Mouse (Mus musculus) embryonic facial prominence, embryonic 11.5 days (tissue): ENCODE results near the gene Serbp1. TPM values are rescaled to one million over a fixed set of nuclear protein-coding genes. Genes with fewer than 3 reads are reported as not detected.

ENCODE experiments used
- ATAC-seq: fragments of 200-750 bp; cut with Nextera tagmentation; replicated peaks from 2 replicates; pipeline ENCODE4 v1.8.0; 2017; ENCODE audit warnings: low read depth; ENCODE audit not compliant: insufficient number of reproducible peaks, low FRiP score, low TSS enrichment
- DNase-seq: peaks from one replicate; pipeline ENCODE4 v3.0.0-alpha.2; 2015; ENCODE audit warnings: low spot score
- H3K27ac ChIP-seq: fragments of 300-500 bp; sonication (generic); replicated peaks from 2 replicates; pipeline ENCODE4 v1.5.1; 2014; ENCODE audit warnings: mild to moderate bottlenecking, low read depth, low read length, control low read depth
- H3K27me3 ChIP-seq: fragments of 300-500 bp; sonication (generic); 2 replicates; pipeline ENCODE4 v1.6.1; 2014; ENCODE audit warnings: mild to moderate bottlenecking, low read length, moderate library complexity, mixed read lengths; ENCODE audit not compliant: control insufficient read depth, insufficient read depth
- H3K36me3 ChIP-seq: fragments of 300-500 bp; sonication (generic); replicated peaks from 2 replicates; pipeline ENCODE4 v1.6.1; 2014; ENCODE audit warnings: low read depth, mild to moderate bottlenecking, low read length, moderate library complexity, mixed read lengths; ENCODE audit not compliant: control insufficient read depth, insufficient read depth
- H3K4me1 ChIP-seq: fragments of 300-500 bp; sonication (generic); 2 replicates; pipeline ENCODE4 v1.6.1; 2014; ENCODE audit warnings: low read length, mixed read lengths; ENCODE audit not compliant: control insufficient read depth, insufficient read depth
- H3K4me2 ChIP-seq: fragments of 300-500 bp; sonication (generic); 2 replicates; pipeline ENCODE4 v1.6.1; 2014; ENCODE audit warnings: low read depth, mild to moderate bottlenecking, control low read depth, low read length, moderate library complexity
- H3K4me3 ChIP-seq: fragments of 300-500 bp; sonication (generic); 2 replicates; pipeline ENCODE4 v1.5.1; 2014; ENCODE audit warnings: low read depth, low read length, control low read depth
- H3K9ac ChIP-seq: fragments of 300-500 bp; sonication (generic); replicated peaks from 2 replicates; pipeline ENCODE4 v1.6.1; 2014; ENCODE audit warnings: mild to moderate bottlenecking, control low read depth, low read length
- H3K9me3 ChIP-seq: fragments of 300-500 bp; sonication (generic); replicated peaks from 2 replicates; pipeline ENCODE4 v1.6.1; 2016; ENCODE audit warnings: mild to moderate bottlenecking, low read length, inconsistent platforms, mixed read lengths; ENCODE audit not compliant: control insufficient read depth
- WGBS: fragments of 180-500 bp; shearing (Covaris S2); extraction: QIAGEN DNeasy Blood & Tissue Kit; methylation state at CpG from one replicate; pipeline ENCODE4 v1.1.7; 2014; 5-methylcytosine and 5-hydroxymethylcytosine counted together
- polyA plus RNA-seq: library from polyadenylated mRNA; unstranded; fragments of >200 nt; fragmentation: Nextera tagmentation; extraction: Ambion mirVana; gene quantifications from 2 replicates; pipeline ENCODE4 v1.2.1, GENCODE M21; 2014

The Serbp1 gene
- polyA plus RNA-seq, 1 experiment from 2014 or later, result 669 TPM

- Histone ChIP-seq H3K9me3 (no peaks in the 10 kb centered on the region), H3K4me3 (peak overlapping the region; percentile 99), H3K4me1 (no peaks in the 10 kb centered on the region), H3K27me3 (no peaks in the 10 kb centered on the region), H3K4me2 (peak overlapping the region; percentile 66), H3K9ac (peak overlapping the region; percentile 99), H3K36me3 (no peaks in the 10 kb centered on the region), H3K27ac (peak overlapping the region; percentile 36)
- DNase-seq, result peak; percentile 98
- WGBS, result under 1% methylated on average over 65 of the region's 68 CpGs
- ATAC-seq, result peak; percentile 100
These were observed 28.9 kb downstream of the Serbp1 start for GRCm38 (mm10) chr6:67266664-67267407.

- DNase-seq (peak; percentile 64), ATAC-seq (peak; percentile 7; the same call in 1 of the 2 replicates)
- Histone ChIP-seq H3K4me1 (no peaks in the 10 kb centered on the region), H3K4me2 (peak overlapping the region; percentile 51), H3K9ac (peak overlapping the region; percentile 99), H3K9me3 (no peaks in the 10 kb centered on the region), H3K27ac (peak overlapping the region; percentile 36), H3K4me3 (peak overlapping the region; percentile 99), H3K27me3 (no peaks in the 10 kb centered on the region), H3K36me3 (no peaks in the 10 kb centered on the region)
- under 1% methylated on average over 57 of the region's 65 CpGs for WGBS
These were observed 29.6 kb downstream of the Serbp1 start for GRCm38 (mm10) chr6:67267408-67268244.

- WGBS, result 0% methylated on average over 2 of the region's 2 CpGs
These were observed 30.3 kb downstream of the Serbp1 start for GRCm38 (mm10) chr6:67268245-67268612.

GRCm38 (mm10) chr6:67268983-67269382 is 31.0 kb downstream of the Serbp1 start:
- 10% methylated on average over 1 of the region's 1 CpGs for WGBS
- DNase-seq, result no peak

More at GRCm38 (mm10) chr6:67268245-67268612, 30.3 kb downstream of the Serbp1 start:
- H3K4me2 ChIP-seq, result peak overlapping the region; percentile 51
- DNase-seq, result no peak
- no peaks in the 10 kb centered on the region for H3K4me1 ChIP-seq
- H3K4me3 ChIP-seq, result peak overlapping the region; percentile 99
- H3K27ac ChIP-seq, result no peak overlapping the region
- H3K36me3 ChIP-seq, result no peaks in the 10 kb centered on the region; the same call in 1 of the 2 replicates
- no peaks in the 10 kb centered on the region for H3K27me3 ChIP-seq
- ATAC-seq, result no peak
- no peaks in the 10 kb centered on the region for H3K9me3 ChIP-seq
- peak overlapping the region; percentile 99 for H3K9ac ChIP-seq

GRCm38 (mm10) chr6:67269459-67269858 is 31.5 kb downstream of the Serbp1 start:
- Histone ChIP-seq H3K27me3 (no peaks in the 10 kb centered on the region), H3K9me3 (no peaks in the 10 kb centered on the region), H3K9ac (no peak overlapping the region), H3K27ac (no peak overlapping the region), H3K4me3 (peak overlapping the region; percentile 99), H3K4me2 (peak overlapping the region; percentile 27), H3K4me1 (no peaks in the 10 kb centered on the region), H3K36me3 (no peaks in the 10 kb centered on the region; the same call in 1 of the 2 replicates)
- WGBS, result 41% methylated on average over 2 of the region's 2 CpGs
- DNase-seq (no peak), ATAC-seq (no peak)

More at GRCm38 (mm10) chr6:67268983-67269382, 31.0 kb downstream of the Serbp1 start:
- Histone ChIP-seq H3K9me3 (no peaks in the 10 kb centered on the region), H3K27ac (no peak overlapping the region), H3K36me3 (no peaks in the 10 kb centered on the region; the same call in 1 of the 2 replicates), H3K4me3 (peak overlapping the region; percentile 99), H3K27me3 (no peaks in the 10 kb centered on the region), H3K4me1 (no peaks in the 10 kb centered on the region), H3K4me2 (peak overlapping the region; percentile 27), H3K9ac (no peak overlapping the region)
- no peak for ATAC-seq

- Histone ChIP-seq H3K9me3 (no peaks in the 10 kb centered on the region), H3K4me3 (no peak overlapping the region), H3K27ac (no peak overlapping the region), H3K9ac (no peak overlapping the region), H3K27me3 (no peaks in the 10 kb centered on the region), H3K36me3 (no peaks in the 10 kb centered on the region; the same call in none of the 2 replicates), H3K4me1 (no peaks in the 10 kb centered on the region), H3K4me2 (no peak overlapping the region)
- ATAC-seq (no peak), DNase-seq (no peak)
- 87% methylated on average over 5 of the region's 5 CpGs for WGBS
These were observed 40.0 kb downstream of the Serbp1 start for GRCm38 (mm10) chr6:67277944-67278343.

- 75% methylated on average over 9 of the region's 9 CpGs for WGBS
- ATAC-seq (no peak), DNase-seq (peak; percentile 59)
- H3K4me1 ChIP-seq, result no peaks in the 10 kb centered on the region
- no peak overlapping the region for H3K4me2 ChIP-seq
- no peak overlapping the region for H3K4me3 ChIP-seq
- no peak overlapping the region for H3K9ac ChIP-seq
- no peaks in the 10 kb centered on the region; the same call in 1 of the 2 replicates for H3K36me3 ChIP-seq
- no peaks in the 10 kb centered on the region for H3K27me3 ChIP-seq
- no peak overlapping the region for H3K27ac ChIP-seq
- no peaks in the 10 kb centered on the region for H3K9me3 ChIP-seq
These were observed 43.7 kb downstream of the Serbp1 start for GRCm38 (mm10) chr6:67281614-67282197.
